Mouse (Mus musculus) spleen, adult 2 months (tissue): ENCODE data around the gene Ebf3.

Experiments
- CTCF ChIP-seq: fragments of 200-500 bp; IDR thresholded peaks from 2 replicates; pipeline ENCODE4 v1.5.1; 2011; ENCODE audit warnings: mild to moderate bottlenecking, inconsistent platforms; ENCODE audit not compliant: insufficient read depth, insufficient read length, insufficient replicate concordance; ENCODE audit errors: extremely low read depth
- POLR2A ChIP-seq: fragments of 200-500 bp; IDR thresholded peaks from 2 replicates; pipeline ENCODE4 v1.6.1; 2011; ENCODE audit warnings: low read depth, low read length, inconsistent platforms

- TF ChIP-seq CTCF: no peak
- no peak for TF ChIP-seq POLR2A
Measured at GRCm38 (mm10) chr7:137277713-137278112, 36.5 kb downstream of the Ebf3 start.
